Mouse (Mus musculus) monocyte, adult 59 days (primary cell): ENCODE measurements around the gene AU022751. TPM values are rescaled to one million over a fixed set of nuclear protein-coding genes. Genes with fewer than 3 reads are reported as not detected.

Experiments
- total RNA-seq, 2 experiments: library from RNA; stranded (reverse); gene quantifications; one replicate each; pipeline ENCODE4 v1.2.4; 2023

Gene AU022751
- total RNA-seq, result not detected

GRCm38 (mm10) chrX:6082954-6083680, at the start of gene AU022751:
Gene AU022751, minus strand, starts transcription at chrX:6083419.

DNA sequence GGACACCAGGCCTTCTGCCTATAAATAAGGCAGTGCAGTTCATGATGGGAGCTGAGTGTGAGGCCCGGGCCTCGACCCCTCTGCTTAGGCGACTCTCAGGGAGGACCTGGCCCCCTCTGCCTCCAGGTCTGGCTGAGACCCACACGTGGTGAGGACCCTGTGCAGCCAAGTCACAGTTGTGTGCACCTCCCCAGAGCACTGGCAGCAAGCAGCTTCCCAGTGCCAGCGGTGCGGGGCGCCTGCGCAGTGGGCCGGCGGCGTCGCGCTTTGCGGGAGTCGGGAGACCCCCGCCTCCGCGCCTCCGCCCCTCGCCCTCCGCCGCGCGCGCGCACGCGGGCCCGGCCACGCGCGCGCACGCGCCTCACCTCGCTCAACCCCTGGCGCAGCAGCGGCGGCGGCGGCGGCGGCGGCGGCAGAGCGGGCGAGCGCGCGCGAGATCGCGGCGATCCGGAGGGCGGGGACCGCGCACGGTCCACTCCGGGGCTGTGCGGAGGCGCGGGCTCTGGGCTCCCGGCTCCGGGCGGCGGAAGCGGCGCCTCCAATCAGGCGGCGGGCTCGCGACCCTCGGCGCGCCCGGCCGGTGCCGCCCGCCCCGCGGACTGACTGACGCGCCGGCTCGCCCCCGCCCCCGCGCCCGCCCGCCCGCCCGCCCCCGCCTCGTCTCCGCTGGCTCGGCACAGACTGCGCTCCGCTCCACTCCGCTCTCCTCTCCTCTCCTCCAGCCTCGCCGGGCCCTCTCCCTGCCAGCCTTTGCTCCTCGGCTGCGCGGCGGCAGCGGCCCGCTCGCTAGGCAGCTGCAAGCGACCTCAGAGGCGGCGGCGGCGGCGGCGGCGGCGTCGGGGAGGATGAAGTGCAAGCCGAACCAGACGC, 35.9 kb downstream of the AU022751 start, which contains the start of gene Nudt11:
Gene Nudt11, plus strand, starts transcription at position 388 of the 870 bp plus-strand sequence.

Other genes with a start within 250 kb of the AU022751 start
- gene Nudt11, start 36.0 kb downstream of the AU022751 start, total RNA-seq, result not detected
- gene Nudt10, start 89.6 kb upstream of the AU022751 start, total RNA-seq, result not detected
- not detected for gene Bmp15, start 237.3 kb upstream of the AU022751 start, total RNA-seq